Mouse (Mus musculus) monocyte, adult 2 months (primary cell): ENCODE measurements around the gene Pih1h3b.

ENCODE experiments used
- DNase-seq, 2 experiments: peaks; one replicate each; pipeline ENCODE4 v3.0.0; 2022; ENCODE audit warnings: low spot score in 2 of 2, low read depth in 1 of 2

The Pih1h3b gene

GRCm38 (mm10) chrX:140062135-140062975 is at the start of gene Pih1h3b, which contains the start of gene Nup62cl:
Pih1h3b (plus strand) TSS chrX:140062879.
Nup62cl (minus strand) TSS chrX:140062712.
- no peak for DNase-seq

DNA sequence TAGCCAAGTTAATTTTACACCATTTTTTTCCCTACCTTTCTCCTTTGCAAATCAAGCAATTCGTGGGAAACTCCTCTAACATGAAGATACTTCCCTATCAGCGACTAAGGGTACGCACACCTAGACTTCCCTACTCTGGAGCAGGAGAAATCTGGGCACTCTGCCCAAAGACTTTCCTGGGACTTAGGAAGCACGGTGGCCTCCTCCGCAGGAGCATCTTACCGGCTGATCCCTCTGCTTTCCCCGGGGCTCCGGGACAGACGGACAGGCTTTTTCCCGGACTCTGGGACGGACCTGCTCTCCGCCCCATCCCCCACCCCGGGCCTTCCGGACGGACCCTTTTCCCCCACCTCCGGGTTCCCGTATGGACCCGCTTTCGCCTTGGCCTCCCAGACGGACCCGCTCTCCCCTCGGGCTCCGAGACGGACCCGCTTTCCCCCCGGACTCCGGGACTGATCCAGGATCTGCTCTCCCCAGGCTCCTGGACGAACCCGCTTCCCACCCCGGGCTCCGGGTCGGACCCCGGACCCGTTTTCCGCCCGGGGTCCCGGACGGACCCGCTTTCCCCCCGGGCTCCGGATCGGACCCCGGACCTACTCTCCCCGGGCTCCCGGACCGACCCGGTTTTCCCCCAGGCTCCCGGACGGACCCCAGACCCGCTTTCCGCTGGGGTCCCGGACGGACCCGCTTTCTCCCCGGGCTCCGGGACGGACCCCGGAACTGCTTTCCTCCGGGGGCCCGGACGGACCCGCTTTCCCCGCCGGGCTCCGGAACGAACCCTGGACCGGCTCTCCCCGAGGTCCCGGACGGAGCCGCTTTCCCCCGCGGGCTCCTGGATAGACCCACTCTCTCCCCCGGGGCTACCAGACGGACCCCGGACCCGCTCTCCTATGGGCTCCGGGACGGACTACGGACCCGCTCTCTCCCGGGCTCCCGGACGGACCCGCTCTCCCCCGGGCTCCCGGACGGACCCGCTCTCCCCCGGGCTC is 1.5 kb upstream of the Pih1h3b start:
- no peak for DNase-seq

DNA sequence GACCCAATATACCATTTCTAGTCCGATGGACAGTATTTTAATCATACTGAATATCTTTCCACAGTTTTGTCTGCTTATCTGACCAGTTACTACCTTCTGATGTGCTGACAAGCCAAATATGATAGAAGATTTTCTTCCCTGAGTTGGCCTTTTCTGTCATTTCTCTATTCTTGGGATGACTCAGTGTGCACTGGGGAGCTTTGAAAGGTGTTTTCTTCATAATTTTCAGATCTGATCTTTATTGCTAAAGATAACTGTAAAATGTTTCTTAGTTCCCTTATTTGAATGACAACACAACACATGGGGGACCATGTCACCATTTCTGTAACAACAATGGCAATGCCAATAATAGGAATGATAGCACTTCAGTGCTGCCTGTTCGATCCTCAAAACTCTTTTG is 19.9 kb downstream of the Pih1h3b start:
- DNase-seq = no peak

- DNase-seq = no peak
Observed at GRCm38 (mm10) chrX:140094066-140094465, 31.4 kb downstream of the Pih1h3b start.
